Mouse (Mus musculus): Measurements from ENCODE around the gene Adgrg5.
A peak's percentile ranks its signal among the peaks of the same experiment; 100 is the strongest.

The Adgrg5 gene

DNA sequence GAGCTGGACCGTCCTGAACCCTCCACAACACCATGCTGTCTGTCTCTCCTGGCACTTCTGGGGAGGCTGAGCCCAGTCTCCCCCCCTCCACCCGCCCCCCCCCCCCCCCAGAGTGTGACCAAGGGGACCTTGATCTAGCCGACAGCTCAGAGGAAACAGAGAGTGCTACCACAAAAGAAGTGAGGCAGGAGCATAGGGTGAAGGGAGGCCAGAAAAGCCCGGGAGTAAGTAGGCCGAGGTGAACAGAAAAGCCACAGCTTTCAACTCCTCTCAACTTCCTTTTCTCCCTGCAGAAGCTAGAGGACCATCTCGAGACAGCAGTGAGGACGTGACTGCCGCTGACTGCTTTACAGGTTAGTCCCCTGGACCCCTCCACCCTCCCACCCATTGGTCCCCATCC is at the start of gene Adgrg5:
Gene Adgrg5, plus strand, starts transcription at position 290 of the 400 bp plus-strand sequence.
- DNase-seq (ENCODE audit: low spot score in 2 of 2) = no peak

DNA sequence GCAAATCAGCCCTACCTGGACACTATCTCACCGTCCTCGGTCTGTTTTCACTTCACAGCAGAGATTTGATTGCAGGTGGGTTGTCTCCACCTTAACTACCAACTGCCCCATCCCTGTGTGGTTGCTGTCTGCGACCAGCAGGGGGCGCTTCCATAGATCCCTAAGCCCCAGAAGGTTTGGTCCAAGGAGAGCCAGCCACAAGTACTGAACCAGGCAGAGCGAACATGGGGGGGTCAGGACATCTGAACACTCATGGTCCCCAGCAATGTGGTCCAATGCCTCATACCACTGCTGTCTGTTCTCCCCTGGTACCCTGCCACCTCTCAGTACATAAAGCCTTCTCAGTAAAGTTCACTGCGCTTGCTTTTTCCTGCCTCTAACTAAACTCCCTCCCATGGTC is 49.1 kb upstream of the Adgrg5 start:
- peak in 1 of 2 experiments; percentile 68 for DNase-seq (ENCODE audit: low spot score in 2 of 2)

DNA sequence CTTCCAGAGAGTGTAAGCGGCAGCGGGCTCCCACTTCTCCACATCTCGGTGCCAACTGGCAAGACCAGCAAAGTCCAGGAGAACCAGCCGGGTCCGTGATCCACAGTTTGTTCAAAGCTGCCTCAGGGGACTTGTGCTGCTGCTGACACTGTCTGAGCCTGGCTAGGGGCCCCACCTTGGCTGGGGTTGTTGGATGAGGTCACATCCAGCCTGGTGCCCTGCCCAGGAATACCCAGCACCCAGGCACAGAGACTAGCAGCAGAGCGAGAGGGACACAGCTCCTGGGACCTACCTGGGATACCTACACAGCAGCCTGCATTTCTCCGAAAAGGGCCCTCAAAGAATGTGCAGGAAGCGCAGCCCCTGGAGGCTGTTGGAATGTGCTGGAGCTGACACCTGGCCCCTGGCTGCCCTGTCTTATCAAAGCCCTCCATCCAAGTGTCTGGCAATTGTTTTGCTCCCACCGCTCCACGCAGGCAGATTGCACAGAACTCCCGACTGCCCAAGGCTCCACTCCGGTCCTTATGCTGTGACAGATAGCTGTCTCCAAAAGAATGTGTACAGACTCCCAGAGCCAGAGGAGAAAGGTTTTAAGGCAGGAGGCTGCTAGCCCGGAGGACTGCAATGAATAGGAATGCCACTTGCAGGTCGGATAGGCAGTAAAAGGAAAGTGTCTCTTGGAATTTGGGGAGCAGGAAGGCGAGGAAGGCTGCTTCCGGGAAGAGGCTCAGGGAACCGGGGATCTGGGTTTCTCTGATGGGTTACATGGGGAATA is 48.2 kb upstream of the Adgrg5 start:
- peak in 1 of 2 experiments; percentile 5 for DNase-seq (ENCODE audit: low spot score in 2 of 2)

DNA sequence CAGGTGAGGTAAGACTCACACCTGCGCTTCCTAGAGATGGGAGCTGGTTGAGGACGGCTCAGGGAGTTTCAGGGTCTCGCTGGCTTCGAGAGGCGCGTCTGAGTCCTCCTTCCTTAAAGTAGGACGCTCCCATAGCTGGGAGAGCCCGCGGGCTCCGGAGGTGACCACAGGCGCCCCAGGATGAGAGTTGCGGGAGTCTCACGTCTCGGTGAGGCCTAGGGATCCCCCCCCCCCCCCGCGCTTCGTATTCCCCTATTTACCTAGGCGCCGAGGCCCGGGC is 47.7 kb upstream of the Adgrg5 start:
- no peak for DNase-seq (ENCODE audit: low spot score in 2 of 2)

DNA sequence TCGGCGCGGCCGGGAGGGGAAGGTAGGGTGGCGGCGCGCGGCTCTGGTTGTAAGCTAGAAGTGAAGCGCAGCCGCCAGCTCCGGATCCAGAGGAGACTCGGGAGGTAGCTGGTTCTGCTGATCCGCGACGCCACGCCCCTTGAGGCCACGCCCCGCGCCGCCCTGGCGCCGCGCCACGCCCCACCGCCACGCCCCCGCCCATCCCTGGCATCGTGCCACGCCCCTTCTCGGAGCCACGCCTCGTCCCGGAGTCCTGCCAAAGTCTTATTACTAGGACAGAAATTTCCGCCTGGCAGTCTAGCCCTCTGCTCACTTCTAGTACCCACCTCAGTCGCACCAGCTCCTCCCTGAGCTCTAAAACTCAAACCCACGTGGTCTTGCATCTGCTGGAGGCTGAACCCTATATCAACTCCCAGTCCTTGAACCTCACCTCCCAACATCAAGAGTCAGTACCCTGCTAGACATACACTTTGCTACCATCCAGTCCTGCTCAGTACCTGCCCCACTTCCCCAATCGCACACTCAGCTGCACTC is 47.2 kb upstream of the Adgrg5 start, which contains the start of gene Dok4:
Gene Dok4, minus strand, starts transcription at position 134 of the 534 bp plus-strand sequence.
- peak in 1 of 2 experiments; percentile 58 for DNase-seq (ENCODE audit: low spot score in 2 of 2)

DNA sequence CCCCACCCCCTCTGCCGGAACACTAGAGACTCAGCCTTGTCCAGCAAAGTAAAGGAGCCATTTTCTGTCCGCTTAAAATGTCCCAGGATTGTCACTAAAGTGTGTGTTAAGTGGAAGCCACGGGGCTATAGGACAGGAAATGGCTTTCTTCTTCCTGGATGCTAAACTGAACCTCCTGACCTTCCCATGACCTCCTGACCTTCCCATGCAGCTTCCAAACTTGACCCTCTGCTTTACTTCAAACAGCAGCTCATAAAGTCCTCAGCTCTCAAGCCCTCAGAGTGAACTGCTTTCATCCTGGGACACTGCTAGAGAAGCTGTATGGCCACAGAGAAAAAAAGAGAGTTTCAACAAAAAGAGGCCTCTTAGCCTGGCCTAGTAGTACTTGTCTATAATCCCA is 46.7 kb upstream of the Adgrg5 start:
- DNase-seq (ENCODE audit: low spot score in 2 of 2) = no peak

DNA sequence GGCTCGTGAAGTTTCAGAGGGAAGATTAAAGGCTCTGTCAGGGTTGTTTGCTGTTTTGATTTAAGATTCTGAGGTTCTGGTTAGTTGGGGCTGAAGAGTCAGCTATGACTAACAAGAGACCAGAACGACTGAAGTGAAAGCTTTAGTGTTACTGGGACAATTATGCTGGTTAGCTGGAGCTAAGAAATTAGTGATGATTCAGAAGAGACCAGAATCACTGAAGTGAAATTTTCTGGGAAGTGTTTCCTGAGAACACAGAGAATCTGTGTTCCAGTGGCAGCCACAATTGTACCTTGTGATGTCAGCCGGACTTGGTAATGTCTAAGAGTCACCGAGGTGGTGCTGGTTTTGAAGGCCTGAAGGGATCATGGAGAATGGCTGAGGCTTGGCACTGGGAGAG is 42.8 kb upstream of the Adgrg5 start:
- DNase-seq (ENCODE audit: low spot score in 2 of 2) = no peak

DNA sequence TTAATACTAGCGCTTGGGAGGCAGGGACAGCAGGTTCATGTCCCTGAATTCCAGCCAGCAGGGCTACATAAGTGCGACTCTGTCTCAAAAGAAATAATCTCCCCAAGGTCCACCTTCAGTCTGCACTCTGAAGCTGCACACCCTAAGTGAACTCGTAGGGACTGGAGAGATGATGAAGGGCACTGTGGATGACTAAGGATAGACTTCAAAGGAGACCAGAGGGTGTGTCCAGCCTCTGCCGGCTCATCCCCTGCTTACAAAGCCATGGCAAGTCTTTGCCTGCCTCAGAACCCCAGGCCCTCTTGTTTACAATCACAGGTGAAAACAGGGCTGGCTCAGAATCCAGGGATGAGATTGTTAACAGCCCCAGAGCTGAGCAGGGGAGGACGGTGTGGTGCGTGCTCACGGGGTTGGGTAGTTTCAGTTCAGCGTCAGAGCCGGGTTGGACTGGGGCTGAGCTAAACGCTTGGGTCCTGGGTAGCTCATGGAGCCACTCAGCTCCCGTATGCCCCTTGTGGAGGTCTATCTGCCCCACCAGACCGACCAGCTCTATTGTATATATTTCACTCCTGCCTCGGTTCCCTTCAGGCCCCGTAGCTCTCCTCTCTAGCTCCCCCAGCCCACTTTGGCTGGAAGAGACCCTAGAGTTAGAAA is 35.0 kb upstream of the Adgrg5 start:
- no peak for DNase-seq (ENCODE audit: low spot score in 2 of 2)

DNA sequence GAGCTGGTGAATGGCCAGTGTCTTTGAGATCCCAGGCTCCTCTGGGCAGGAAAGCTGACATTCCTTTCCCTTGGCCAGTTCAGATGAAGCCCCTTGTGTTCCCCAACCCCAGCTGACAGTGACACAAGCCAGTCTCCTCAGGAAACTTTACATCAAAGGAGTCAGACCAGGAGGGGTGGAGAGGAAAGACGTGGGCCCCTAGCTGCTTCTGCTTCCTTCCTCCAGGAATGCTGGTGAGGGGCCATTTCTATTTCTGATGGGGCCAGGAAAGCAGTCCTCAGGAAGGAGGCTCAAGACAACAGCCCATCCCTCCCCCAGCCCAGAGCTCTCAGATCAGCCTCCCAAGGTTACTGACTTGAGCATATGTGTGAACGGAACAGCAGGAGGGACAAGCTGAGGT is 30.6 kb upstream of the Adgrg5 start:
- DNase-seq (ENCODE audit: low spot score in 2 of 2) = no peak

DNA sequence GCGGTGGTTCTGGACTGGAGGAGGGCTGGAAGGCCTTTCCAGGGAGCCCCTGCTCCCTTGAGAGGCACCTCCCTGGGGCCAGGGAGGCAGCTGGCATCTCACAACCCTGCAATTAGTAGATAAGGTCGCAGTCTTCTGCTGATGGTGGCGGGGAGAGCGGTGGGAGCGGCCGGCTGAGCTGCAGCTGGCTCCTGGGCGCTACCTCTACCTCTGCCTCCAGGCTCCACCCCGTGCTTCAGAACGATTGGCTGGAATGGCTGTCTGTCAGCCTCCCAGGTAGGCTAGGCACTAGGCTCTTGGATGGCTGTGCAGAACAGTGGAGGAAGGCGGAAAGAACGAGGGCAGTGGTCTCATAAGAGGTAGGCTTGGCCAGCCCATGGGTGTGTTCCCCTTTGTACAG is 24.2 kb upstream of the Adgrg5 start:
- DNase-seq (ENCODE audit: low spot score in 2 of 2) = no peak

DNA sequence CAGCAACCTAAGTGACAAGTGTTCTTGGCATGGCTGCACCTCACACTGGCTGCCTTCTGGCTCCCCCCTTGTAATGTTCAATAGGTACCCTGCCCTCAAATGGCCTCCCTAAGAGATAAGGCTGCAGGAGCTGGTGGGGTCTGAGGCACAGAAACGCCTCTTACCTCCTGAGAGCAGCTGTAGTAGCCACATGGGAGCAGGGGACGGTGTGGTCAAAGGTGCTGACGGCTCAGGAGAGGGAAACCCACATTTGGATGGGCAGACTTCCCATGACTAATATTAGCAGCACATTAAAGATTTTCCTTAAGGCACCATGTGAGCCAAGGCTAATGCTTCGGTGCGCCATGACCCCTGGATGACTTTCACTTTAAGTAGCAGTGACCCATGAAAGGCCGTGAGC is 22.9 kb upstream of the Adgrg5 start:
- DNase-seq (ENCODE audit: low spot score in 2 of 2) = no peak

DNA sequence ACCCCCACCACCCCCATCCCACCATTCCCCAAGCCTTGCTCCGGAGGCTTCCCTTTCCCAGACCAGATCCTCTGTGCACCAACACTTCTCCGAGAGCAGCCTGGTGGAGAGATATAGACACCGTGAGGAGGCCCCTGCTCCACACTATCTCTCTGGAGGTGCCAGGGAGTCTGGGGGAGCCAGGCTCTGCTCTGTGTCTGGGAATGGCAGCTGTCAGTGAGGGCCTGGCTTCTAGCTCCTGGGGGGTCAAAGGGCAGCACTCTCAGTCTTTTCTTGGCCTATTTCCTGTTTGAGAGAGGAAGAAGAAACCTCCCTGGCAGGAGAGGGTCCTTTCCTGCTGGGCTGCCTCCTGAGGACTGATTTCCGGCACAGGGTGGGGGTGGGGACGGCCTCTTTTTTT is 22.5 kb upstream of the Adgrg5 start:
- no peak for DNase-seq (ENCODE audit: low spot score in 2 of 2)

DNA sequence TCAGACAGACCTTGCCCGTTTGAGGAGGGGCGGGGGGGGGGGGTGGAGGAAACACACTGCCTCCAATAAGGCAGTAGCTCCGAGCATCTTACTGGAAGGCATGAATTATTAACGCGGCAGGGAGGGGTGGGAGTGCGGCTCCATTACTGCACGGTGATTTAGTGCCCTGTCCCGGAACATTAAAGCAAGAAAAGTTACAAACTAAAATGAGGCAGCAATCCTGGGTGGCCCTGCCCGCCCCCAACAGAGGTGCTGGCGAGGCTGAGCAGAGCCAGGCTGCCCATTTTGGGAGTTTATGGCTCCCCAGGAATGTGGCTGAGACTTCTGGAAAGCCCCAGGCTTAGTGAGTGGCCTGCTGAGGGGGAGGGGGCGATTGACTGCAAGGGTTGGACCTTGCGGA is 19.8 kb upstream of the Adgrg5 start:
- no peak for DNase-seq (ENCODE audit: low spot score in 2 of 2)

DNA sequence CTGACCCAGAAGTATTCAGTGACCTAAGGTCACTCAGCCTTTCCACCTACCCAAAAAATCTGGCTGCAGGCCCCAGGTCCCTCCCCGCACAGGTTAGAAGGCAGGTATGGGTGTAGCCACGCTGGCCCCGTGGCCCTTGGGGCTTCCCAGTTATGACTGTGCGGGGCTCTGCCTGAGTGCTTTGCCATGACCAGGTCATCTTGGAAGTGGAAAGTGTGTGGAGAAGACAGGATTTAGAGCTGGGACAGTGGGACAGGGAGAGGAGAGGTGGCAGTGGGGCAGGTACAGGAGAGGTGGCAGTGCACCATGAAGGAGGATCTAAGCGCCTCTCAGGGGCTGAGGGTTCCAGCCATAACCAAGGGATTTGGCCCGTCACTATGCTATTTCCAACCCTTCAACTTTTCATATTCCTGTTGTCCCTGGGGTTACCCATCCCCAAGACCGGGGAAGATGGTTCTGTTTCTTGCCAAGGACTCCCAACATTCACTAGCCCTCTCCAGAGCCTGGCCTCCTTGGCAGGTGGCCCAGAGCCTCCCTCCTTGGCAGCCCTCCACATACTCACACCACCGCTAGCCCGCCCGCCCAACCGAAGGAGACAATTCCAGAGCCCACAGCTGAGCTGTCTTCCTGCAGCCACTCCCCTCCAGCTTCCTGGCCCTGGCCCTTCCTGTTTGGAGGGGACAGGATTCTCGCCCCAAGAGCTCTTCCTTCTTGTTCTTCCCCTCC is 18.9 kb upstream of the Adgrg5 start:
- peak in 1 of 2 experiments; percentile 39 for DNase-seq (ENCODE audit: low spot score in 2 of 2)

DNA sequence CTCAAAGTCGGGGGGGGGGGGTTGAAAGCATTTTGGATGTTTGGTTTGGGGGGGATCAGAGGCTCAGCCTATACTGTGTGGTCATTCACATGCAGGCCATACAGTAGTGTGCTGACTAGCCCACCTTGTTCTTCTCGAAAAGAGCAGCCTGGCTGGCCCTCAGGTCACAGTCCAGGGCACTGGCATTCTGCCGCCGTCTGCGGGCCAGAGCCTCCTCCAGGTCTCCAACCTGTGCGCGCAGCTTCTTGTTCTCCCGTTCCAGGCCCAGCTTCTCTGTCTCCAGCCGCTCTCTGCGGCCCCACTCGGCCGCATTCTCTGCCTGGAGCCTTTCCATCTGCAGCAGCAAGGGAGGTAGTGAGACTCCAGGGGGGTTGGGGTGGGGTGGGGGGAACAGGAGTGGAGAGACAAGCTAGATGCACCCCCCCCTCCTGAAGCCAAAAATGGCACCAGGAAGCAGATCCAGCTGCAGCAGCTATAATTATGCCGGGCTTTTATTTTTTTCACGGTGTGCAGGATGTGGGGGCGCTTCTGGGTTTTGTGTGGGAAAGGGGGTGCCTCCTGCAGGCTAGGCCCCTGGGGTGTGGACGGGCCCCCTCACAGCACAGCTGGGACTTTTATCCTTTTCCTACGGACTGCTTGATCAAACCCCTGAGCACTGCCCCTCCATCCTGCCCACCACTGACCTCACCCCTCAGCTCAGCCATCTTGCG is 15.7 kb upstream of the Adgrg5 start:
- DNase-seq (ENCODE audit: low spot score in 2 of 2) = no peak

DNA sequence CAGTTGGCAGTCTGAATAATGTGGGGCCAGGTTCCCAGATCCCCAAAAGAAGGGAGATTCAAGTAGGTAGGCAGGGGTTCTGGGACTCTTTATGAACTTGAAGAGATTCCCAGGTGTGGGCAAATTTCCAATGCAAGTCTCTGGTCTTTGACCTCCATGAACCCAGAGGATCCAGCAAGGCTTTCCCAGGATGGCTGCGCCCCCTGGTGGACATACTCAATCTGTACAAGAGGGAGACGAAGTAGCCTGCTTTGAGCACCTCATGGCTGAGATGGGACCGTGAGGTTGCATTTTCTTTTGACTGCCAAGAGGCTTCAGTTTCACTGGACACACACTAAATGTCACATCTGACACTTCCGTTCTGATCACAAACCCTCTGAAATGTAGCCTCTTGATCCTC is 14.6 kb upstream of the Adgrg5 start:
- DNase-seq (ENCODE audit: low spot score in 2 of 2) = peak; percentile 20 to 76

DNA sequence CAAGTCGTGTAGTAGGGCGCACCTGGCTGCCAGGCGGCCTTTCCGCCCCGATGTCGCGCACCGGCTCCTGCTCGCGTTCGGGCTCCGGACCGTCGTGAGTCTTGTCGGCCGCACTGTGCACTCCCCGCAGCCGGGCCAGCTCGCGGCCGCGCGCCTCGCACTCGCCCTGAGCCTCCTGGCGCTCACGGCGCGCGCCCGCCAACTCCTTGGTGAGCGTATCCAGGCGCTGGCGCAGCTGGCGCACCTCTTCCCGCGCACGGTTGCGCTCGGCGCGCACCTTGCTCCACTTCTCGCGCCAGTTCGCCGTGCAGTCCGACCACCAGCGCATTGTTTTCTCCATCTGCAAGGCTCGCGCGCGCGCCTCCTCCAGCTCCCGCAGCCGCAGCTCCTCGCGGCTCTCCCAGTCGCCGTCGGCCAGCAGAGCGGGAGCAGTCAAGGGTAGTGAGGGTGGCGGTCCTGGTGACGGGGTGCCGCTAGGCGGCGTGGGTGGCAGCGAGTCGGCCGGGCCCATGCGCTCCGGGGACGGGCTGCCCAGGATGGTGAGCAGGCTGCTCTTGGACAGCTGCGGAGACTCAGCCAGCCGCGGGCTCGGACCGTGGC is 10.3 kb upstream of the Adgrg5 start:
- peak in 1 of 2 experiments; percentile 46 for DNase-seq (ENCODE audit: low spot score in 2 of 2)

DNA sequence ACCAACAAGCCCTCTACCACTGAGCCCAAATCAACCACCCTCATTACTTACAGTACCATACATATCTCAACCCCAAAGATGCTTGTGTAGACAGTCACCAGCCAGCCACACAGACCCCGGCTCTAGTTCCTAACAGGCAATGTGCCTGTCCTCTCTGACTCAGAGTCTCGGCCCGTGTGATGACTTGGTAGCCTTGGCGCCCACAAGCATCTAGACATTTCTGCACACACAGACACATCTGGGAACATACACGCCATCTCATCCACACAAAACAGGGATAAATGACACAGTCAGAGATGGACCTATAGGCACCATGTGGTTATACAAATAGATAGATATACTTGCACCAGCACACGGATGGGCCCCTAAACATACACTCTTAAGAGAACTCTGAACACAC is 9.2 kb upstream of the Adgrg5 start:
- DNase-seq (ENCODE audit: low spot score in 2 of 2) = no peak

DNA sequence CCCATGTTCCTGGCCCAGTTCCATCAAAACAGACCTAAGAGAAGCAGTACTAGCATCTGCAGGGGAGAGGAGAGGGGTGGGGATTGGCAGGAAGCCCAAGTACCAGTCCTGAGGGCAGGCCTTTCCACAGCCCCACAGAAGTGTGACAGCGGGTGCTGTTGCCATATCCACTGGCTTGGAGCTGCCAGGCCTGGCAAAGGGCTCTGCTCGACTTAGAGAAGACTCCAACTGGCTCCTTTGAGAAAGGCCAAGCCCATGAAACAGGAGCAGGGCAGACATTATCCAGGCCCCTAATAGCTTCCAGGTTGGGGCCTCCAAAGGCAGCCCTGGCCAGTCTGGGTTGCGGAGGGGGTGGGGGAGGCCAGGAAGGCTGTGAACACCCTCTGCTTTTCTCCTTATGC is 8.8 kb upstream of the Adgrg5 start:
- no peak for DNase-seq (ENCODE audit: low spot score in 2 of 2)

DNA sequence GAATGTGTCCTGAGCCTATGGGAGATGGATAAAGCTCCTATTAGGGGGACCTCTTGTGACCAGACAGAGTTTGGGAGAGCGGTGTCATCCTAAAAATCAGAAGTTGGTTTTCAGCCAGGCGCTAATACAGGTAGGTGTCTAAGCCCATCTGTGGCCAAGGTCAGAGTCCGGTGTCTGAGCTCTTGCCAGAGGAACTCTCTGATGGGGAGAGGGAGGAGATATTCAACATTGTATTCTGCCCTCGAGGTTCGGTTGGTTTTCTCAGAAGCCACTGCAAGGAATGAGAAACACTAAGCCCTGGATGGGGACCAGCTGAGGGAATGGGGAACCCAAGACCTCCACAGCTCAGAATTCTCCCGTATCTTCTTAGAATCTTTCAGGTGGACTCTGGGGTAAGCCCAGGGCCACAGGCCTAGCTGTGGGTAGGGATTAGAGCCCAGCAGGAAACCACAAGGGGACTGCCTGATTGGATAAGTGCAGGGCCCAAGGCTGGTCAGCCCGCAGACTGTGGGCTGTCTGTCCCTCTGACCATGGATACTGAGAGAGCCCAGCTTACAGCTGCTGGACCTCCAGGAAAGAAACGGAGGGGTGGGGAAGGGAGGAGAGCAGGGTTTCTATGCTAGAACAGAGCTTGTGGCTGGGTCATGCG is 7.1 kb upstream of the Adgrg5 start:
- DNase-seq (ENCODE audit: low spot score in 2 of 2) = no peak

DNA sequence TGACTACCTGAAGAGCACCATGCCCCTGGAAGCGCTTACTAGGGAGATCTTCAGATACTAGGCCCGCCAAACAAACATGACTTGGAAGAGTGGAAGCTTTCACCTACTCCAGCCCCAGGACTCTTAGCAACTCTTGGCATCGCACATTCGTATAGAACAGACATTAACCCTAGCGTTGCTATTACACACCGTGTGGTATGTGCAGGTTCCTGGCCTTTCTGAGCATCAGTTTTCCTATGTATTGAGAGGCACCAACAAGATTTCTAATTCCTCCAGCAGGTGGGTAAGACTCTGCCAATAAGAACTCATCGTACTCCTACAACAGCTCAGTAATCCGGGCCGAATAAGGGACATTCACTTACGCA is 6.6 kb upstream of the Adgrg5 start:
- no peak for DNase-seq (ENCODE audit: low spot score in 2 of 2)
